Mouse (Mus musculus): ENCODE data around the gene Myo3a.
"Not testable (repeated sequence)": the region's sequence is repeated elsewhere in the genome, so short reads cannot be mapped to it uniquely, and the experiment has no call there.

The Myo3a gene

GRCm38 (mm10) chr2:22227308-22227707 lies at the start of gene Myo3a:
Gene Myo3a (plus strand): TSS chr2:22227503.
- no peak for DNase-seq (ENCODE audit: low spot score)

GRCm38 (mm10) chr2:22250462-22250861 lies 23.2 kb downstream of the Myo3a start:
- DNase-seq (ENCODE audit: low spot score) = peak; percentile 8

GRCm38 (mm10) chr2:22251045-22251444 lies 23.7 kb downstream of the Myo3a start:
- no peak for DNase-seq (ENCODE audit: low spot score)

GRCm38 (mm10) chr2:22255600-22255999 lies 28.3 kb downstream of the Myo3a start:
- no peak for DNase-seq (ENCODE audit: low spot score)

GRCm38 (mm10) chr2:22271555-22271954 lies 44.3 kb downstream of the Myo3a start:
- no peak for DNase-seq (ENCODE audit: low spot score)

- DNase-seq (ENCODE audit: low spot score) = peak; percentile 7
Observed at GRCm38 (mm10) chr2:22285366-22285765, 58.1 kb downstream of the Myo3a start.

- no peak for DNase-seq (ENCODE audit: low spot score)
Observed at GRCm38 (mm10) chr2:22285777-22286176, 58.5 kb downstream of the Myo3a start.

GRCm38 (mm10) chr2:22293579-22294446 lies 66.5 kb downstream of the Myo3a start:
- no peak for DNase-seq (ENCODE audit: low spot score)

DNA sequence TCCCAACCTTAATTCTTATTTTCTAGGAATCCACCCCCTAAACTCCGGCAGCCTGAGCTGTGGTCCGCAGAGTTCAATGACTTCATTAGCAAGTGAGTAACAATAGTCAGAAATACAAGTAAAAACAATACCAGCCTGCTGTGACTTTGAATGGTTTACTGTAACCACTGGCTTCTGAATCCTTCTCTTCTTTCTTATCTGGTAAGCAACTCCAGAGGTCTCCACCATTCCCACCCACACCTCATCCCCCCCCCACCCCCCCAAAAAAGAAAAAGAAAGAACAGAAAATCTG lies 67.1 kb downstream of the Myo3a start:
- no peak for DNase-seq (ENCODE audit: low spot score)

GRCm38 (mm10) chr2:22297913-22298312 lies 70.6 kb downstream of the Myo3a start:
- DNase-seq (ENCODE audit: low spot score) = no peak

- no peak for DNase-seq (ENCODE audit: low spot score)
Observed at GRCm38 (mm10) chr2:22338269-22338857, 111.1 kb downstream of the Myo3a start.

GRCm38 (mm10) chr2:22410511-22410910 lies 183.2 kb downstream of the Myo3a start:
- not testable (repeated sequence) for DNase-seq (ENCODE audit: low spot score)

DNA sequence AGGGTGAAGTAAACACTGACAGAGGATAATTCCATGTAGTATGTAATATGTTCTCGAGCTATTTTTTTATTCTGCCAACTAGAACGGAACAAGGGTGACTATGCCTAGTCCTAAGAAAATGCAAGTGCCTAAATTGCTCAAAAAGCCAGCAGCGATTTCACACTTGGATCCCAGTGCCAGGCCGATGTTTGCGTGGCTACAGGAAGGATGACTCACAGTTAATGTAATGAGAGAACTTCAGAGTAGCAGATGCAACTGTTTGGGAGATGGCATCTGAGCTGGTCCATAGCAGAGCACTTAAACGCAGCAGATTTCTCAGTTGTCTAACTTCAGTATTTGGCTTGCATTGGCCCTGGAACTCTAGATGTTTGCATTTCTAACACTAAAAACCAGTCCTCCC lies 321.1 kb downstream of the Myo3a start:
- DNase-seq (ENCODE audit: low spot score) = peak; percentile 83

GRCm38 (mm10) chr2:22587469-22588169 lies 360.3 kb downstream of the Myo3a start:
- DNase-seq (ENCODE audit: low spot score) = not testable (repeated sequence)

- peak; percentile 9 for DNase-seq (ENCODE audit: low spot score)
Observed at GRCm38 (mm10) chr2:22588170-22588541, 360.9 kb downstream of the Myo3a start.

GRCm38 (mm10) chr2:22588673-22589381 lies 361.5 kb downstream of the Myo3a start:
- peak; percentile 13 for DNase-seq (ENCODE audit: low spot score)

DNA sequence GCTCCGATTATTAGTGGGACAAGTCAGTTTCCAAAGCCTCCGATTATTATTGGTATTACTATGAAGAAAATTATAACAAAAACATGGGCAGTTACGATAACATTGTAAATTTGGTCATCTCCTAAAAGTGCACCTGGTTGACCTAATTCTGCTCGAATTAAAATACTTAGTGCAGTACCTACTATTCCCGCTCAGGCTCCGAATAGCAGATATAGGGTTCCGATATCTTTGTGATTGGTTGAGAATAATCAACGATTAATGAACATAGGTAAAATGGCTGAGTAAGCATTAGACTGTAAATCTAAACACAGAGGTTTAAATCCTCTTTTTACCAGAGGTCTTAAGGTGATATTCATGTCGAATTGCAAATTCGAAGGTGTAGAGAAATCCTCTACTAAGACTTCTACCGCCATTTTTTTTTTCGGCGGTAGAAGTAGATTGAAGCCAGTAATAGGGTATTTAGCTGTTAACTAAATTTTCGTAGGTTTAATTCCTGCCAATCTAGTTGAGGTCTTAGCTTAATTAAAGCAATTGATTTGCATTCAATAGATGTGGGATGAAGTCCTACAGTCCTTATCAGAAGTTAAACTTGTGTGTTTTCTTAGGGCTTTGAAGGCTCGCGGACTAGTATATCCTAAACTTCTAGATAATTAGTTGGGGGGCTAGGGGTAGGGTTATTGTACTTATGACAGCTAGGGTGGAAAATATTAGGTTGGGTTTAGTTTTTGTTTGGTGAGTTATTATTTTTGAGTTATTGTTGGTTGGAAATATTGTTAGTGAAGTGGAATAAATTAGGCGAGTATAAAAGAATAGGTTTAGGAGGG lies 362.3 kb downstream of the Myo3a start:
- DNase-seq (ENCODE audit: low spot score) = peak; percentile 11

- no peak for DNase-seq (ENCODE audit: low spot score)
Observed at GRCm38 (mm10) chr2:22590206-22590490, 362.8 kb downstream of the Myo3a start.

DNA sequence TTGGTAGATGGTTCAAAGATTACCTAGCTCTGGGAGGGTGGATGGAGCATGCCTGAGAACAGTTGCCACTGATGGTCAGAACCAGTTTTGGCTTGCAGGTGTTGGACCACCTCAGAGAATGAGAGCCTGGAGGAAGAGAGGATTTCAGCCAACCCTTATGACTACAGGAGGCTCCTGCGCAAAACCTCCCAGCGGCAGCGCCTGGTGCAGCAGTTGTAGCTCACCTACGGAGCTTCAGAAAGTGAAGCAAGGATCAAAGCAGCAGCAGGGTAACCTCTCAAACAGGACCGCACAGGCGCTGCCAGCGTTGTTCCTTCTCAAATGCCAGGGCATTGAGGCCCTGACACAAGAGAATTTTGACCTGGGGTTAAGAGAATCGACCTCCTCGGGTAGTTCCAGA lies 390.6 kb downstream of the Myo3a start:
- DNase-seq (ENCODE audit: low spot score) = no peak

DNA sequence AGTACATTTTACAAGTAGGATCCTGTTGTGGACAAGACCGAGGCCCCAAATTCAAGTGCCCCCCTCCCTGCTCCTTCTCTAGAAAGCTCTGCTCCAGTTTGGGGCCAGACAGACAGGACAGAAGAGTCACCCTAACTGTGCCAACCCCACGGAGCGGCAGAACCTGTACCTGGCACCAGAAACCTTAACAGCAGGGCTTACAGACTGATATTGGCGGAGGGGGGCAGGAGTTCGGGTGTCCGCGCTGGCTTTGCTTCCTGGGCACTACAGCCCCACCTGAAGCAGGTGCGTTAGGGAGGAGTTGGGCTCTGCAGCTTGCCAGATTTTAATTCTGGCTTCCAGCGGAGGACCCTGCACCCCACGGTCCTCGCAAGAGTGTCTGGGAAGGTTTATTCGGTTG lies 392.1 kb downstream of the Myo3a start:
- DNase-seq (ENCODE audit: low spot score) = no peak

DNA sequence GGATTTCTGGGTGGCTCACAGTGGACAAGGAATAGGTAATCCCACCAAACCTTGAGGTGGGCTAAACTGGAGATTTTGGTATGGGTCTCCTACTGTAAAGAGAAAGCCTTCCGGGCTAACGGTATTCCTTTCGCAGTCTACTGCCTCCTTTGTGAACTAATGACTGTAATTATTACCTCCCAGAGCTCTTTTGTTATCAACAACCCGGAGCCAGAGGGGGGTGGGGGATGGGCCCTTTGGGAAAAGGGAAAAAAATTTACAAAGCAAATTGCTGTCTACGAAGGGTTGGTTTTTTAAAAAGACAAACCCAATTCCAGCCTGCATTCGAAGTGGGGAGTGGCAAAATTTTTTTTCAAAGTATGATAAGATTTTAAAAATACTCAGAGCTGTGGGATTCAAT lies 392.7 kb downstream of the Myo3a start:
- no peak for DNase-seq (ENCODE audit: low spot score)

DNA sequence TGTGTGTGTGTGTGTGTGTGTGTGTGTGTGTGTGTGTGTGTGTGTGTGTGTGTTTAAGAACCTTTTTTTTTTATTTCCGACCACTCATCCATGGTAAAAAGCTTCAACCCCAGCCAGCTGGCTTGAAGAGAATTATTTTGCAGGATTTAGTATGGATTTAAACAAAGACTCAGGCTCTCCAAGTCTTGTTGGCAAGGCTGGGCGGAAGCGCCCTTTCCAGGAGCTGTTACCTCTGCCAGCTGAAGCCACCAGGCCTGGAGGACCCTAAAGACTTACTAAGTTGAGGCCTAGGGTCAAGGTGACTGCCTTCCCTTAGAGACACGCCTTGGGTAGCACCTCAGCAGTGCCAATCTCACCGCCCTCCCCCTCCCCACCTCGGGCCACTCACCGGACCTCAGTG lies 393.2 kb downstream of the Myo3a start:
- DNase-seq (ENCODE audit: low spot score) = no peak
